Mouse (Mus musculus) monocyte, adult 5-6 weeks (primary cell): ENCODE data around the gene Col25a1. TPM values are rescaled to one million over a fixed set of nuclear protein-coding genes. Genes with fewer than 3 reads are reported as not detected.

ENCODE experiments used
- ATAC-seq: fragments of 153-309, 156-312 bp; replicated peaks from 2 replicates; pipeline ENCODE4 v1.8.0; 2017; ENCODE audit warnings: mild to moderate bottlenecking; ENCODE audit not compliant: low TSS enrichment, insufficient number of reproducible peaks, severe bottlenecking, poor library complexity, low FRiP score
- total RNA-seq: library from RNA; stranded (forward); fragments of 200-1000, 200-491, 200-594 nt; gene quantifications from 3 replicates; pipeline ENCODE4 v1.2.3, GENCODE M21; 2017

Col25a1 gene
- total RNA-seq, 1 experiment from 2014 or later: not detected

DNA sequence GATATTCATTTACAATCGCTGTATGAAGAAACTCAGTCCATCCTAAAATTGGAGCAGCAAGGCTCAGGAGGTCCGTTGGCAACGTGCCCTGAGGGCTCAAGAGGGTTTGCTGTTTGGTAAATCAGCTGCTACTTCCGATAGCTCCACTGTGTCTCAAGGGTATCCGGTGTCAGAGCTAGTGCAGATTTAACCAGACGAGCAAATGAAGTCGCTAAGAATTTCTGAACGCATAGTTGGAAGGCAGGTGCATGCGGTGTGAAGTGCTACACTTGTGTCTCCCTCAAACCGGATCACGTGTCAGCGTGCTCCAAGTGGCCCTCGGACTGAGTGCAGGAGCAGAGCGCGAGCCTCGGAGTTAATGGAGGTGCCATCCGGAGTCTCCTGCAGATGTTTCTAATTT lies 448.2 kb downstream of the Col25a1 start:
- ATAC-seq: no peak

DNA sequence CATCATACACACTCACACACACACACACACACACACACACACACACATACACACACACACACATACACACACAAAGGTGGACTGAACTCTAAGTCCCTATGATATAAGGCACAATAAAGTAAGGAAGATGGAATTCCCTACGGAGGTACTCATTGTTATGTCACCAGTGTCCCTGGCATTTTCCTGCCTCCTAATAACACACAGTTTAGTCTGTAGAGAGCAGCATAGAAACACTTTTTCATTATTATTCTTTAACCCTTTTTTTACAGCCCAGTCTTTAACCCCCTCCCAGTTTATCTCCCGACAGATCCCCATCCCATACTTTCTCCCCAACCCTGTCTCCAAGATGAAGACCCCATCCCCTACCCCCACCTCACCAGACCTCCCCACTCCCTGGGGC lies 450.3 kb downstream of the Col25a1 start:
- no peak for ATAC-seq

DNA sequence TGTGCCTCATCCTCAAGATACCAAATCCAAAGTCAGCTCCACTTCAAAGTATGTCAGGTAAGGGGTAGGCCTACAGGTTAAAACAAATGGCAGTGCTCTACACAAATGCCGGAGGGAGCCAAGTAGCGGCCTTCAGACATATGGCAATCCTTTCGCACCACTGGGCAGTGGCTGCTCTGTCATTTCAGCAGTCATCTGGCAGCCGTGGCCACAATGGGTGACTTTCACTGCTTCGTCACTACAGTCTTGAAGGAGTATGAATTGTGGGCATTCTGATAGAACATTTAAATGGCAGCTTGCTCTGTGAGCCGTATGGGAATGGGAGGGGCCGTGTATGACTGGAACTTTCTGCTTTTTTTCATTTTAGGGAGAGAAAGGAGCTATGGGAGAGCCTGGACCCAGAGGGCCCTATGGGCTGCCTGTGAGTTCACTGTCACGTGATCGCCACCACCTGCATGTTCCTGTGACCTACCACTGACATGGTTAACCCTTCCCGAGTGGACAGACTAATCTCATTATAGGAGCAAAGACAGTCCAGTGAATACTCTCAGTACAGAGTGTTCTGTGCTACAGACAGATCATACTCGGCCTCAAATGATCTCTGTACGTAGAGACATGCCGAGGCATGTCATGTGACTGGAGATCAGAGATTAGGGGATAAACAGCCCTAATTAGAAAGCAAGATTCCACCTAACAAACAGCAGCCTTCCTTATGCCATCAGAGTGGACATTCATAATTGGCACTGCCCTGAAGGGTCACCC lies 451.8 kb downstream of the Col25a1 start:
- no peak for ATAC-seq

DNA sequence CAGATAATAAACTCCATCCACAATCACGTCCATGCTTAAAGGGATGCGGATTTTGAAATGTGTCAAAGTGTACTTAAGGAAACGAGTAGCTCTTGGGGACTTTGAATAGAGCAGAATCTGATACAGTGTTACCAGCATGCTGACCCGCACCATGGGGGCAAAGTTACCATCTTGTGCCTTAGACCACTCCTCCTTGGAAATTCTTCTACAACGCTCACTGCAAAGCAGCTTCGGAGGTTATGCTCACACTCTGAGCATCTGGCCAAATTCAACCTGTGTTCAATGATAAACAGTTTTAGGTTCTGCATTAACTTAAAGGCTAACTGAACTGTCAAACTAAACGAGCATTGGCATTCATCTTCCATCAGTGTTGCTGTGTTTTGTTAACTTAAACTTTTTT lies 452.7 kb downstream of the Col25a1 start:
- no peak for ATAC-seq

DNA sequence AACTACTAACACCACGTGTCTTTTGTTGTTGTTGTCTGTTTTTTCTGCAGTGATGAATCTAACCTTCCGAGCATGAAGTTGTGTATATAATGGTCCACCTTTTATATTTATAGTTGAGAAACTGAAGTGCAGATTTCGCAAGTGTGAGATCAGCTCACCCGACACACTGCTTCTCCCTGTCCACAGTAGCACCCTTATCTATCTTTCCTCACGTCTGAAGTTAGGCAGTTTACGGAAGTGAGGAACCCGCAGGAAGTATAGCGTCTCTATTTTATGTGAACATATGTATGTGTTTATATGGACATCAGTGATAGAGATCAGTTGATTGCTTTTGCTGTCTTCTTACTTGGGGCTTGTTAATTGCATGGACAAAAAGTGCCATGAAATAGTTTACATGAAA lies 463.7 kb downstream of the Col25a1 start:
- no peak for ATAC-seq

DNA sequence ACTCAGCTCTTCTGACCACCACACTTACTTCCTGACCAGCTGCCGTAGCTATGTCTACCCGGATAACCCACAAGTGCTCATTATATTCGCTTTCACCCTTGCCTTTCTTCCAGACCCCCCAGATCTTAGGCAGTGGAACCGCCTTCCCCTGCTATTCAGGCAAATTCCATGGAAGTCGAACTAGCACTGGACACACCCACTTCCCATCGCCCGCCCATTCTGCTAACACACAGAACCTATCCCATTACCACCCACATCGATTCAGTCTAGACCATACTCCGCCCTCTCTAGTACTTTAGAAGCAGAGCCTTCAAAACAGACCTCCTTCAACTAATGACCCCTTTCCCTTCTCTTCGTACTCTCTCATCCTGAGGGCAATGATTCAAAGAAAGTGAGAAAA lies 470.2 kb downstream of the Col25a1 start:
- ATAC-seq: no peak

DNA sequence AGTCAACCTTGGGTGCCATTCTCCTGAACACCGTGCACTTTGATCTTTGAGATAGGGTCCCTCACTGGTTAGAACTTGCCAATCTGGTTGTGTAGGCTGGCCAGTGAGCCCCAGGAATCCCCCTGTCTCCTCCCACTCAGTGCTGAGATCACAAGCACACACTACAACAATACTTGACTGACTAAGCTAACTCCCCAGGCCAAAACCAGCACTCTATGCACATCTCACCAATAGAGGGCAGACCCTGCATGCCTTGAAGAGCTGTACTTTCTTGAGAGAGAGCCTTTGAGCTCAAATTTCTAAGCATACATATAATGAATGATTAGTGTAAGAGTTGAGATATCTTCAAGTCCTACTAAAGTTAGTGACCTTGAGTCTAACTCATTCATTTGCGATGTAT lies 476.6 kb downstream of the Col25a1 start:
- no peak for ATAC-seq

DNA sequence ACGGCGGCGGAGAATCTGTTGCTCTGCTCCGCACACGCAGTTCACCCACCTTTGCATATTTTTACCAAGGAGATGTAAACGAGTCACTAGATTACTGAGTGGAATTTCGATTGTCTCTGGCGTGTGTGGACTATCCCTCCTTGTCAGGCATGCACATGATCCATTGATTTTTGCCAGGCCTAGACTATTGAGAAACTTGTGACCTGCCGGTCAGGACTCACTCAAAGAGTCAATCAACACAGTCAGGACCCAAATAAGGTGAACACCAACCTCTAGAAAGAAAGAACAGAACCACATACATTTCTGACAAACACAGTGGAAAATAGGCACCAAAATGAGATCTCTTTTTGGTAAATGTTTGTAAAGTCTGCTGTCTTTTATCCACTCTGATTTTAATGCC lies 483.1 kb downstream of the Col25a1 start:
- no peak for ATAC-seq

DNA sequence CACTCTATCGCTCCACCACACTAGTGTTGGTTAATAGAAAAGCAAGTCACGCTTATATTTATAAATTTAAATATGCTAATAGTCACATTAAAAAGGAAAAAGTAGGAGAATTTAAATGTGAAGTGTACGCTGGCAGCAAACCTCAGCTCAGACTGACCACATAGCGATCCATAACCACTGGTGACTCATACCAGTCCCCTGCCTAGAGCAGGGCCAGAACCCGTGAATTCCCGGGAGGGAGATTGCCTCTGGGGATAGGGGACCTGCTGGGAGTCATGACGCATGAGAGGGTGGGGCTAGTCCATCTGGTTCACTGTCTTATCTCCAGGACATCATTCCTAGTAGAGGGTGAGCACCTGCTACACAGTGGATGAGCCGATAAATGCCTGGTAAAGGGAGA lies 484.3 kb downstream of the Col25a1 start:
- no peak for ATAC-seq

DNA sequence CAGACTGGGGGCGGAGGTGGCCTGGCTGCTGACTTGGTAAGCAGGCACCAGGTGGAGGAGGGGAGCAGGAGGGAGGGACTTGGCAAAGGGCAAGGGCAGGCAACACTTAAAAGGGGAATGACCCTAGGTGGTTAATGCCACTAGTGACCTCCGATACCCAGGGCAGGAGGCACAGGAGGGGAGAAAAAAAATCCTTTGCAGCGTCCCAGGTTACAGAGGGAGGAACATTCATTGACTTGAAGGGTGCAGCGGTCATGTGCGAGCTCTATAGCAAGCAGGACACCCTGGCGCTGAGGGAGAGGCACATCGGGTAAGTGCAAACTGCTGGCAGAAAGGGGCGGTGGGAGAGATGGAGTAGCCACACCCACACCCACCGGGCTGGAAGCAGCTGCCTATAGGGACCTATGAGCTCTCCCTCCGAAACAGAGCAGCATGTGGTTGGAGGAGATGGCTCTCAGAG lies 486.2 kb downstream of the Col25a1 start, which contains the start of gene Etnppl:
TSS of gene Etnppl (plus strand) at position 10 of the 460 bp plus-strand sequence.
- ATAC-seq: no peak

DNA sequence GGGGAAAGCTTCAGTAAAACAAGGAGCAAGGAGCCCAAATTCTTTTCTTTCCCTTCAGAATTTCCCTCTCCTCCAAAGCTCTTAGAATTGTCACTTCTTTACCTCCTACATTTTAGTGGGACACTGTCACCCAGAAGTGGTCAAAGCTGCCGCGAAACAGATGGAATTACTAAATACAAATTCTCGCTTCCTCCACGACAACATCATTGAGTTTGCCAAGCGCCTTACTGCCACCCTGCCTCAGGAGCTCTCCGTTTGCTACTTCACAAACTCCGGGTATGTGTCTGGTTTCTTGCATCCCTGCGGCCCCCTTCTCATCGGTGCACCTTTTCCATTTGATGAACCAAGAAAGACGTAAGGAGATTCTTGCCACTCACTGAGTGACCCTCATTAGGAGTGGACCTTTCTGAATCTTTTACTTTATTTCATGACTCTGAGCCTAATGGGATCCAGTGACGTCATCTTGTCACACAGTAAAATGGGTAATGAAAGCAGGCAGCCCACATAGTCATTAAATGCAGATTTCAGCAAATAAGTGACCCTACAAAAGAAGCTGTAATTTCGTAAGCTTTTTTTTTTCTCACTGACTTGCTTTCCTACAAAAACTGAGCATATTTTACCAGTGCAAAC lies 489.3 kb downstream of the Col25a1 start:
- ATAC-seq: no peak

DNA sequence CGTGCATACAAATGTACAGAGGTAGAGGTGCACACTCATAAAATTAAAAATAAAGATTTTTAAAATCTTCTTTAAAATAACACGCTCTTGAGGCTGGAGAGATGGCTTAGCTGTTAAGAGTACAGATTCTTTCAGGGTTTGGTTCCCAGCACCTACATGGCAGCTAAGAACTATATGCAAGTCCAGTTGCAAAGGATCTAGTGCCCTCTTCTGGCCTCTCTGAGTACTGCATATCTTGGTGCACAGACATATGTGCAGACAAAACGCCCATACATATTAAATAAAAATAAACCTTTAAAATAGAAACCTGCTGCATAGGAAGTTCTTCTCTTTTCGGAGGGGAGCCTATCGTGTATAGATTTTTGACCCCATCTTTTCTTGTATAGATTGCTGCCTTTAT lies 497.1 kb downstream of the Col25a1 start:
- no peak for ATAC-seq

DNA sequence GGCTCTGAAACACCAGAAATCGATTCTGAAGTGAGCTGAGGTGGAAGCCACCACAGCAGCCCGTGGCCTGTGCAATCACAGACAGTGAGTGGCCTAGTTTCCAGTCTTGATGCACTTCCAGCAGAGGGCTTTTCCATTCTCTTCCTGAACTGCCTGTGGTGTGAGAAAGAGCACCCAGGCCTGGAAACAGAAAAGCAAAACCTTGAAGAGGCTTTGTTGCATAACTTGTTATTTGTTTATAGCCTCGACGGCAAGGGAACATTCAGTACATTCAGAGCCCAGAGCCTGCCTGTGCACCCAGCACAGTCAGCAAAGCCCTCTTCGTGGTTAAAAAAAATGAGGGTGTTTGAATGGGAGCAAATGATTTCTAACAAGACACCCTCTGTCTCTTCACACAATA lies 502.6 kb downstream of the Col25a1 start:
- no peak for ATAC-seq

DNA sequence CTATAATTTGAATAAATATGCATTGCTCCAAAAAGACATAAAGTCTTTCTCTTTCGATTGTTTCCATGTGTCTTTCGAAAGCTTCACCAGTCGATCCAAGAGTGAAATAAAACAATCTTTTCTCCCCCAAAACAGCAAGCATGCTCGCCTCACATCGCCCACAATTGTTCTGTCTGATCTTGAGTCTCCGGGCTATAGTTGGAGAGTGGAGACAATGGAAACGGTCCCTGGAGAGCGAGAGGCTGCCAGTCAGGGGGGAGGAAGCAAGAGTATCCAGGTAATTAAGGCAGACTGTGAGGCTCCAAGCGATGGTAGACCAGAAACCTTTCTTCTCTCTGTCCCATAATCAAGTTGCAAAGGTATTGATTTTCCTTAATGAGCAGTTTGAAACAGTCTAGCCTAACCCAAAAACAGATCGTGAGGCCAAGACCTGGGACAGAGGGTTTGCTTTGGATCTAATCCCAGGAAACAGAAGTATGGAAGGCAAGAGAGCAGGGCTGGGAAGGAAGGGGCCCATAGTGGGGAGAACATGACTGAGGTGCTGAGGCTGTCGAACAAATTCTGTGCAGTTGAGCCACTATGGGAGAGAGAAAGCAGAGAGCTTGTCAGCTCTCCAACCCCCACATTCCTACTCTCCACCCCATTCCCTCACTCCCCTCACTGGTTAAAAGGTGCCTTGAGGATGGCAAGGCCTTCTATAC lies 515.0 kb downstream of the Col25a1 start:
- ATAC-seq: no peak

Other genes with a start within 250 kb of the Col25a1 start
- 9.5 to 15.4 TPM (median 11.7 TPM) in 3 replicates for gene Casp6, start 230.1 kb upstream of the Col25a1 start, total RNA-seq
- gene Mcub, start 161.3 kb upstream of the Col25a1 start, total RNA-seq: 28.2 to 53.7 TPM (median 52.6 TPM) in 3 replicates
- 39.3 to 79.4 TPM (median 62.5 TPM) in 3 replicates for gene Sec24b, start 69.9 kb upstream of the Col25a1 start, total RNA-seq